Mouse (Mus musculus) hindbrain, embryonic 14.5 days (tissue): Measurements from ENCODE around the gene Sox6. TPM values are rescaled to one million over a fixed set of nuclear protein-coding genes. Genes with fewer than 3 reads are reported as not detected.

ENCODE experiments used
- ATAC-seq: fragments of 200-750 bp; cut with Nextera tagmentation; 2 replicates; pipeline ENCODE4 v1.8.0; 2017; ENCODE audit warnings: moderate number of reproducible peaks, mild to moderate bottlenecking, moderate TSS enrichment, moderate library complexity; ENCODE audit not compliant: low FRiP score
- DNase-seq: peaks from one replicate; pipeline ENCODE4 v3.0.0-alpha.2; 2015; ENCODE audit warnings: low spot score
- H3K27ac ChIP-seq: fragments of 300-500 bp; sonication (generic); 2 replicates; pipeline ENCODE4 v1.5.1; 2014; ENCODE audit warnings: mild to moderate bottlenecking, moderate library complexity
- H3K27me3 ChIP-seq: fragments of 300-500 bp; sonication (generic); 2 replicates; pipeline ENCODE4 v1.6.1; 2014; ENCODE audit warnings: mild to moderate bottlenecking, low read length, mixed read lengths; ENCODE audit not compliant: control insufficient read depth, insufficient read depth
- H3K36me3 ChIP-seq: fragments of 300-500 bp; sonication (generic); replicated peaks from 2 replicates; pipeline ENCODE4 v1.6.1; 2014; ENCODE audit not compliant: control insufficient read depth, insufficient read depth
- H3K4me1 ChIP-seq: fragments of 300-500 bp; sonication (generic); replicated peaks from 2 replicates; pipeline ENCODE4 v1.6.1; 2014; ENCODE audit warnings: antibody characterized with exemption, low read length, mixed read lengths; ENCODE audit not compliant: control insufficient read depth, insufficient read depth
- H3K4me2 ChIP-seq: fragments of 300-500 bp; sonication (generic); replicated peaks from 2 replicates; pipeline ENCODE4 v1.6.1; 2014; ENCODE audit warnings: mild to moderate bottlenecking, moderate library complexity
- H3K4me3 ChIP-seq: fragments of 300-500 bp; sonication (generic); replicated peaks from 2 replicates; pipeline ENCODE4 v1.5.1; 2014; ENCODE audit warnings: mild to moderate bottlenecking, low read length
- H3K9ac ChIP-seq: fragments of 300-500 bp; sonication (generic); 2 replicates; pipeline ENCODE4 v1.6.1; 2014
- H3K9me3 ChIP-seq: fragments of 300-500 bp; sonication (generic); 2 replicates; pipeline ENCODE4 v1.6.1; 2016; ENCODE audit warnings: low read length; ENCODE audit not compliant: control insufficient read depth
- WGBS: fragments of 180-500 bp; shearing (Covaris S2); extraction: QIAGEN DNeasy Blood & Tissue Kit; methylation state at CpG from one replicate; pipeline ENCODE4 v1.1.7; 2014; 5-methylcytosine and 5-hydroxymethylcytosine counted together
- polyA plus RNA-seq: library from polyadenylated mRNA; unstranded; fragments of >200 nt; fragmentation: Nextera tagmentation; extraction: Ambion mirVana; gene quantifications from 2 replicates; pipeline ENCODE4 v1.2.1, GENCODE M21; 2014

The Sox6 gene
- polyA plus RNA-seq, 1 experiment from 2014 or later: 32.7 TPM

DNA sequence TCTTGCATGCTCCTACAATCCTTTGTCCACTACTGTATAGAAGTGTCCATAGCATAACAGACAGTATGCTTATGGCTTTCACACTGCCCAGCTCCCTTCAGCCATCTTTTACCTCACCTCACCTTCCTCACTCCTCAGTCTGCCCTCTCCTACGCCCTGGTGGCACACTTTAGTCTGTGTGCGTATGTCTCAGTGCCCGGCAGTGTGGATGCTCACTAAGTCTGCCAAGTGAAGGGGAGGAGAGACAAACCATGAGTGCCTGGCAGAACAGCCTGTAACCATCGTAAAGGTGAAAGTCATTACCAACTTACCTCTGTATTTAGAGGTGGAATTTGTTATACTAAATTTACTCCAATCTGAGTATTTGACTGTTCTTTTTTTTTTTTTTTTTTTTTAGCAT lies 35.9 kb downstream of the Sox6 start:
- WGBS: 89% methylated on average over 4 of the region's 4 CpGs
- H3K36me3 ChIP-seq: no peaks in the 10 kb centered on the region
- no peaks in the 10 kb centered on the region for H3K27me3 ChIP-seq
- H3K4me1 ChIP-seq: no peaks in the 10 kb centered on the region
- H3K27ac ChIP-seq: no peak overlapping the region
- H3K9me3 ChIP-seq: no peaks in the 10 kb centered on the region
- no peak for ATAC-seq
- no peak overlapping the region for H3K4me3 ChIP-seq
- H3K4me2 ChIP-seq: no peak overlapping the region
- no peak overlapping the region for H3K9ac ChIP-seq
- DNase-seq: no peak

DNA sequence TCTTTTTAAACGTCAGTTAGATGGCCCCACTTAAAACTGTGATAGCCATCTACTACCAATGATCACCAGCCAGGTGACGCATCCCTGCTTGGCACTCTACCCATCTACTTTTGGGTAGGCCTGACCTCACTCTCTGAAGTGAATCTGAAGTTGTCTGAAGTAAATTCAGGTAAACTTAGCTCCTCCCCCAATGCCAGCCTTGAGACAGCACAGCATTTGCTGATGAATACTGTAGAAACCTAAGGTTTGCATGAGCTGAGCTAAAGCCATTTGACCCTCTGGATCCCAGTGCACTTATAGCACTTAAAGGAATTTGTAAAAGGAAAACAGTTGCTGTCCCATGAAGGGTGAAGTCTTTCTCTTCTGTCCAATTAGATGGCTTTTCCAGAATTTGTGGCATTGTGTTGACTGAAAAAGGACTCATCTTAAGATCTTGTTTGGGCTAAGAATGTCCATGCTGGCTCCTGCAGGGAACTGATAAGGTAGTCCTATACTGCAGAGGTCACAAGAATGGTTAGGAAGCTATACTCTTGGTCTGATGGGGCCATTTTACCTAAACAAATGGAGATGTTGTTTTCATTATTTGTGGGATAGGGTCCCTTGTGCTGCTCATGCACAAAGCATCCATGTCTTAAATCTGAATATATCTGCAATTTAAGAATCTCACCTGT lies 50.4 kb downstream of the Sox6 start:
- DNase-seq (no peak), ATAC-seq (no peak)
- no peaks in the 10 kb centered on the region for H3K4me1 ChIP-seq
- H3K9ac ChIP-seq: no peak overlapping the region
- no peak overlapping the region for H3K4me2 ChIP-seq
- H3K27me3 ChIP-seq: no peaks in the 10 kb centered on the region
- 92% methylated on average over 2 of the region's 2 CpGs for WGBS
- no peaks in the 10 kb centered on the region for H3K9me3 ChIP-seq
- H3K27ac ChIP-seq: no peak overlapping the region
- H3K36me3 ChIP-seq: no peaks in the 10 kb centered on the region
- no peak overlapping the region for H3K4me3 ChIP-seq

DNA sequence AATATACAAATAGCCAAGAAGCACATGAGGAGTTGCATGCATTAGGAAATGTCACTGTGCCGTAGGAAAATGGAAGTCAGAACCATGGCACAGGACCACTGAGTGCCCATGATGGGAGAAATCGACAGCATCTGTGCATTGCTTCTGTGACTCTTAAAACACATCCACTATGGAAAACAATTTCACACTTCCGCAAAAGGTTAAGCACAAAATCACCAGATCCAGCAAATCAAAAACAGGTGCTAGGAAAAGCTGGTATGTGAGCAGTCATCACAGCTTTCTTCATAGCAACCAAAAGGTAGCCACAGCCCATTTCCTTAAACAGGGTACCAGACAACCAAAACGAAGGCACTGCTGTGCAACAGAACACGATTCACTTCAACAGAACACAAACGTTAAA lies 52.9 kb downstream of the Sox6 start:
- no peaks in the 10 kb centered on the region for H3K9me3 ChIP-seq
- ATAC-seq: no peak
- H3K27me3 ChIP-seq: no peaks in the 10 kb centered on the region
- no peak overlapping the region for H3K4me3 ChIP-seq
- no peak overlapping the region for H3K27ac ChIP-seq
- DNase-seq: no peak
- H3K4me2 ChIP-seq: no peak overlapping the region
- no peak overlapping the region for H3K9ac ChIP-seq
- WGBS: 84% methylated on average over 6 of the region's 6 CpGs
- no peaks in the 10 kb centered on the region for H3K4me1 ChIP-seq
- H3K36me3 ChIP-seq: no peaks in the 10 kb centered on the region

DNA sequence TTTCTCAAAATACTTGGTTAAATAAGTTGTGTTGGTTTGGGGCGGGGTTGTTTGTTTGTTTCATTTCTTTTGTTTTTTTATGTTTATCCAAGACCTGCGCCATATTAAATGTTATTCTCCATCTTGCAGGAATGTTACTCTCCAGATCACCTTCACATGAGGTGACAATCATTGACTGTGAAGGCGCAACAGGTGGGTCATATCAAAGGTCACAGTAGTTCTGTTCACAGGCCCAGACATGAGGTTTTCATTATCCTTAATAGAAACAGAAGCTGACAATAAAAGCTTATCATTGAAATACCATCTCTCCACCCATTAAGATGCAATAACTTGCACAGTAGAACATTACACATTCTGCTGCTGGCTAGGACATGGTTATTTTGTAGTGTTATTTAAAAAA lies 54.5 kb downstream of the Sox6 start:
- WGBS: 98% methylated on average over 3 of the region's 3 CpGs
- DNase-seq: no peak
- Histone ChIP-seq H3K4me3 (no peak overlapping the region), H3K36me3 (no peaks in the 10 kb centered on the region), H3K9me3 (no peaks in the 10 kb centered on the region), H3K9ac (no peak overlapping the region), H3K4me1 (no peaks in the 10 kb centered on the region), H3K4me2 (no peak overlapping the region), H3K27ac (no peak overlapping the region), H3K27me3 (no peaks in the 10 kb centered on the region)
- no peak for ATAC-seq

- H3K9me3 ChIP-seq: no peaks in the 10 kb centered on the region
- no peaks in the 10 kb centered on the region for H3K27me3 ChIP-seq
- no peaks in the 10 kb centered on the region for H3K36me3 ChIP-seq
- ATAC-seq: no peak
- no peak overlapping the region for H3K27ac ChIP-seq
- no peak for DNase-seq
- no peak overlapping the region for H3K4me2 ChIP-seq
- no peak overlapping the region for H3K9ac ChIP-seq
- 83% methylated on average over 5 of the region's 5 CpGs for WGBS
- no peaks in the 10 kb centered on the region for H3K4me1 ChIP-seq
- H3K4me3 ChIP-seq: no peak overlapping the region
These were observed 58.6 kb downstream of the Sox6 start for GRCm38 (mm10) chr7:115979813-115980512.

DNA sequence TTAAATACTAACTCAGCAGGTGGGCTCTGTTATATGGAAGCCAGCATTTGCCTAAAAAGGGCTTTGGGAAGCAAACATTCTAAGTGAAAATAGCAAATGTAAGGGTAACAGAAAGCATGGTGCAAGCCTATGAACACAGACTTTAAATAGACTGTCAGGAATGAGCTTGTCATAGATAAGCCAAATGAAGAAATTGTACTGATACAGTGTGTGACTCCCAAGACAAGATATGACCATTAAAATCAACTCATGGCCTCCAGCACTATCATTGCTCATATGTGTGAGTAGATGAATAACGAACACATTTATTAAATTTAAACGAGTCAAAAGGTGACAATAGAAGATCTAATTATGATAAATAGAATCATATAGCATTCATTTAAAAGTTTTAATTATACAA lies 64.1 kb downstream of the Sox6 start:
- ATAC-seq (no peak), DNase-seq (no peak)
- Histone ChIP-seq H3K4me1 (no peaks in the 10 kb centered on the region), H3K4me3 (no peak overlapping the region), H3K27ac (no peak overlapping the region), H3K36me3 (no peaks in the 10 kb centered on the region), H3K9me3 (no peaks in the 10 kb centered on the region), H3K9ac (no peak overlapping the region), H3K27me3 (no peaks in the 10 kb centered on the region), H3K4me2 (no peak overlapping the region)
- WGBS: 91% methylated on average over 2 of the region's 2 CpGs

- ATAC-seq (no peak), DNase-seq (no peak)
- no peak overlapping the region for H3K27ac ChIP-seq
- H3K27me3 ChIP-seq: no peaks in the 10 kb centered on the region
- no peak overlapping the region for H3K4me3 ChIP-seq
- no peaks in the 10 kb centered on the region for H3K9me3 ChIP-seq
- no peak overlapping the region for H3K9ac ChIP-seq
- H3K4me1 ChIP-seq: no peaks in the 10 kb centered on the region
- H3K4me2 ChIP-seq: no peak overlapping the region
- 93% methylated on average over 4 of the region's 4 CpGs for WGBS
- H3K36me3 ChIP-seq: no peaks in the 10 kb centered on the region
These were observed 71.4 kb downstream of the Sox6 start for GRCm38 (mm10) chr7:115967186-115967585.

DNA sequence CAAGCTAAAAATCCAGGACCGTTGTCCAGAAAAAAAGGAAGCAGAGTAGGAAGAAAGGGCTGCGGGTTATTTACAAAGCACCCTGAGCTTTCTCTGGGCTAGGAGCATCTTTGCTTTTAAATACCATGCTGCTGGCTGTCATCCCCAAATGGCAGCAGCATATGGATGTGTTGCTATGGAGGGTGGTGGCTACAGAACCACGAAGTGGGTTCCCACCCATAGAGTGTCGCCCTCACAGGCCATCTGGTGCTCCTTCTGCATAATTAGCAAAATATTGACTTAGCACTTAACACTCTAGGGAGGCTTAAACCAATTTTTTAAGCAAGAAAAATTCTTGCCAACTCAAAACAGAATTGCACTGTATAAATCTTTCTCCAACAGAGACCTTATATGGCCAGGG lies 72.4 kb downstream of the Sox6 start:
- DNase-seq (no peak), ATAC-seq (no peak)
- Histone ChIP-seq H3K27me3 (no peaks in the 10 kb centered on the region), H3K4me2 (no peak overlapping the region), H3K36me3 (no peaks in the 10 kb centered on the region), H3K4me1 (no peaks in the 10 kb centered on the region), H3K9me3 (no peaks in the 10 kb centered on the region), H3K9ac (no peak overlapping the region), H3K27ac (no peak overlapping the region), H3K4me3 (no peak overlapping the region)
- WGBS: 43% methylated on average over 4 of the region's 4 CpGs

- Histone ChIP-seq H3K4me2 (no peak overlapping the region), H3K9ac (no peak overlapping the region), H3K4me1 (no peaks in the 10 kb centered on the region), H3K27ac (no peak overlapping the region), H3K9me3 (no peaks in the 10 kb centered on the region), H3K4me3 (no peak overlapping the region), H3K36me3 (no peaks in the 10 kb centered on the region), H3K27me3 (no peaks in the 10 kb centered on the region)
- DNase-seq (no peak), ATAC-seq (no peak)
- WGBS: 82% methylated on average over 3 of the region's 3 CpGs
These were observed 85.5 kb downstream of the Sox6 start for GRCm38 (mm10) chr7:115953046-115953445.
